Mouse (Mus musculus): ENCODE measurements around the gene Nrp1.

The Nrp1 gene

DNA sequence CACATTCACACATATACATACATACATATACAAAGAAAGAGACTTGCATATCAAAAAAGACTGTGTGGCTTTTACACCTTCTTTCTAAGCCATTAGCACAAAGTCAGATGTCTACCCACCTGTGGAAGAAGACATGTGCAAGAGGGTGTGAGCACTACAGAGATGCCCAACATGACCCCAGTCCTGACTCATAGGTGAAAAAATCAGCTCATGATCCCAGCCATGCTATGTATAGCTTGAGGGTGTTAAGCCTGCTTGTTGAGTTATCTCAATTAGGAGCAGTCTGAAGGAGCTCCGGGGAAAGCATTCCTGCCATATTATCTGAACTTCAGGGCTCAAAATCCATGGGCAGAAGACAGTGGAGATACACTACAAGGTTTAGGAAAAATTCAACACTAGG, 187.9 kb downstream of the Nrp1 start:
- no peak for DNase-seq (ENCODE audit: extremely low read depth, insufficient read length, low spot score)

GRCm38 (mm10) chr8:128547361-128547760, 189.0 kb downstream of the Nrp1 start:
- DNase-seq (ENCODE audit: extremely low read depth, insufficient read length, low spot score) = no peak

DNA sequence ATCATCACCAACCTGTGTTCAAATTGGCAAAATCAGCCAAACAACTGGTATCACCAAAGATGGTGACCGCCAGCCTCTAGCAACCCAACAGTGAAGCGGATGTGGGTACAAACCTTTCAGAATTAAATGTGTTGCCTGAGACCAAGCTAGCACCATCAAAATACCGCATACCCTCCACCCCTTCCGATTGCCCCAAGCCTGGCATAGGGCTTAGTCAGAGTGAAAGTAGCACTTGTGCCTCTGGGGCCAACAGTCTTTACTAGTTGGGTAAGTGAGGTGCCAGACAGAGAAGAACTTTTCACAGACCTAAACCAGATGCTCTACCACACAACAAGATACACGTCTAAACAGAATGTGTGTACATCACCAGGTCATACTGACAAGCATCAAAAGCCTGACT, 191.3 kb downstream of the Nrp1 start:
- DNase-seq (ENCODE audit: extremely low read depth, insufficient read length, low spot score) = no peak

DNA sequence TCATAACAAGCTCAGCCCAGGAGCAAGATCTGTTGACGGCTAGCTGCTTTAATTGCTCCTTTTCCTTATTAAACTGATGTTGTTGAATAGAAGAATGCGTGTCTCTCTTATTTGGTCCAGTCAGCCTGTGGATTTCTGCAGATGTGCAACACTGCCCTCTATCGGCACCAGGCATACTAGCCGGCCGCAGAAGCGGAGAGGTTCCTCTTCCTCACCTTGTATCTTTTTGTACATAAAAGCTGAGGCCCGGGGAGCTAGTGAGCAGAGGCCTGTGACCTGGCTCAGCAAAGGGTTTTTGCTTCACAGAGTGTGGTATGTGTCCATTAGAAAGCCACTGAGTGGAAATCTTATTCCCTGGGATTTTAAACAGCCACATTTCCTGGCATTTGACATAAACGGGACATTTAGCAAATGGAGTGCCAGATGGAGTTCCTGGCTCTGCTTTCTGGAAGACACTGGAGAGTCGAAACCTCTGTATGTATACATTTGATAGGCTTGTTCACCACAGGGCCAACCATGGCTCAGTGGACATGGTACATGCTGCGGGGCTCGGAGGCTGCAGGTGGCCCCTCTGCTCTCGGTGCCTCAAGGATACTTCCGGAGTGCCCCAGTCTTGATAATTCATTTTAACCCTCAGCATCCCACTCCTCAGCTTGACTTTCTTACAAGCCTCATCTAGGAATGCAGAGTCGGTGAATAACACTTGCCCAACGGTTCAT, 193.2 kb downstream of the Nrp1 start:
- DNase-seq (ENCODE audit: extremely low read depth, insufficient read length, low spot score) = peak; percentile 6
